Mouse (Mus musculus) spleen, adult 2 months (tissue): Measurements from ENCODE around the gene Srrm3. TPM values are rescaled to one million over a fixed set of nuclear protein-coding genes. Genes with fewer than 3 reads are reported as not detected.
A peak's percentile ranks its signal among the peaks of the same experiment; 100 is the strongest.

ENCODE experiments used
- DNase-seq, 2 experiments: peaks; one replicate each; pipeline versions ENCODE4 v3.0.0 to v3.0.0-alpha.2; 2012 to 2021; ENCODE audit warnings: low spot score in 2 of 2, low read depth in 1 of 2
- H3K27ac ChIP-seq: fragments of 200-500 bp; 2 replicates; pipeline ENCODE4 v1.5.1; 2012; ENCODE audit warnings: low read length, inconsistent platforms; ENCODE audit not compliant: insufficient read depth
- H3K27me3 ChIP-seq: fragments of 200-500 bp; 2 replicates; pipeline ENCODE4 v1.6.1; 2012; ENCODE audit warnings: mild to moderate bottlenecking, moderate library complexity, low read length, inconsistent platforms; ENCODE audit not compliant: control insufficient read depth, insufficient read depth
- H3K36me3 ChIP-seq: fragments of 200-500 bp; 2 replicates; pipeline ENCODE4 v1.6.1; 2012; ENCODE audit warnings: mild to moderate bottlenecking, low read length, inconsistent platforms; ENCODE audit not compliant: control insufficient read depth, insufficient read depth
- H3K4me1 ChIP-seq: fragments of 200-500 bp; 2 replicates; pipeline ENCODE4 v1.6.1; 2011; ENCODE audit warnings: inconsistent platforms; ENCODE audit not compliant: control insufficient read depth, insufficient read depth, insufficient read length
- H3K4me3 ChIP-seq: fragments of 200-500 bp; 2 replicates; pipeline ENCODE4 v1.5.1; 2011; ENCODE audit warnings: mild to moderate bottlenecking, inconsistent platforms; ENCODE audit not compliant: insufficient read depth, insufficient read length; ENCODE audit errors: extremely low read depth
- CTCF ChIP-seq: fragments of 200-500 bp; IDR thresholded peaks from 2 replicates; pipeline ENCODE4 v1.5.1; 2011; ENCODE audit warnings: mild to moderate bottlenecking, inconsistent platforms; ENCODE audit not compliant: insufficient read depth, insufficient read length, insufficient replicate concordance; ENCODE audit errors: extremely low read depth
- POLR2A ChIP-seq: fragments of 200-500 bp; IDR thresholded peaks from 2 replicates; pipeline ENCODE4 v1.6.1; 2011; ENCODE audit warnings: low read depth, low read length, inconsistent platforms
- WGBS: fragments of 180-500 bp; shearing (Covaris S2); methylation state at CpG from one replicate; pipeline ENCODE4 v1.1.7; 2018; 5-methylcytosine and 5-hydroxymethylcytosine counted together
- polyA plus RNA-seq: library from polyadenylated mRNA; depleted of rRNA; stranded (reverse); fragments of >200 nt; gene quantifications from 2 replicates; pipeline ENCODE4 v1.2.3, GENCODE M21; 2012

Gene Srrm3
- polyA plus RNA-seq, 1 experiment, result 0.06 TPM

DNA sequence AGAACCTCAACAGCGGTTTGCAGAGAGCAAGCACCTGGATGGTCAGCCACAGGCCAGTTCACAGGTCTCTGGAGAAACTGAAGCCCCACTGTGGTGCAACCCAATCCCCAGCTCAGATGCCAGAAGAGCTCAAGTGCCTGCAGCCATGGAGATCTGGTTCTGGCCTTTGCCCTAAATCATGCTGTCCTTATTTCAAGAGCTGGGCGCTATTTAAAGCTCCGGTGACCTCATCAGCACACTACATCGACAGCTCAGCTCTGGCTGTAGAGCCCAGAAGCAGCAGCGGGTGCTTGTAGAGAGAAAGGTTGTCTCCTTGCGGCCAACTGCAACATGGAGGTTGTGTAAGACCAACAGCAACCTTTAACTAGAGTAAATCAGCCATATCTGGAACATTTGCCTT lies 107.5 kb downstream of the Srrm3 start:
- no peak for TF ChIP-seq CTCF
- TF ChIP-seq POLR2A, result no peak
- WGBS, result 78% methylated on average over 6 of the region's 6 CpGs
- no peaks in the 10 kb centered on the region for H3K27me3 ChIP-seq
- H3K4me3 ChIP-seq, result no peak overlapping the region
- peaks cover 4% of the 10 kb centered on the region; the same call in 1 of the 2 replicates for H3K4me1 ChIP-seq
- H3K36me3 ChIP-seq, result peaks cover 18% of the 10 kb centered on the region
- no peak for DNase-seq
- peak overlapping the region; percentile 3; the same call in 1 of the 2 replicates for H3K27ac ChIP-seq

DNA sequence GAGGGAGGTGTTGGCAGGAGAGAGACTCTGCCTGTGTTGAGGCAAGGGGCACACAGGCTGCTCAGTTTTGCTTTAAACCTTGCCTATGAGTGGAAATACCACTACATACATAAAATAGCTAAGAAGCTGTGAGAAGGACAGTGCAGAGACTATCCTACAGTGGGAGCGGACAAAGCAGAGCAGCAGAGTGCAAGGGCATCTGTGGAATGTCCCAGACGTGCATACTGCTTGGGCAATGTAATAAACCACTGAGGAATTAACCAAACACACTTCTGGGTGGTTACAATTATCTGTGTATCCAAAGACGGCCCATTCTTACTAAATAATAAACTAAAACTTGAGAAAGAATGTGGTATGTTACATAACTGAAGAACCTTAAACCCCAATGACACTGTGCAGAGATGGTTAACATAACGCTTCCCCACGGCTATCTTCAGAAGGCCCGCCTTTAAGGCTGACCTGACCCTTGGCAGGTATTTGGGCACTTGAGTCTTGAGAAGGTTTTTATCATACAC lies 109.4 kb downstream of the Srrm3 start:
- WGBS, result 89% methylated on average over 6 of the region's 6 CpGs

DNA sequence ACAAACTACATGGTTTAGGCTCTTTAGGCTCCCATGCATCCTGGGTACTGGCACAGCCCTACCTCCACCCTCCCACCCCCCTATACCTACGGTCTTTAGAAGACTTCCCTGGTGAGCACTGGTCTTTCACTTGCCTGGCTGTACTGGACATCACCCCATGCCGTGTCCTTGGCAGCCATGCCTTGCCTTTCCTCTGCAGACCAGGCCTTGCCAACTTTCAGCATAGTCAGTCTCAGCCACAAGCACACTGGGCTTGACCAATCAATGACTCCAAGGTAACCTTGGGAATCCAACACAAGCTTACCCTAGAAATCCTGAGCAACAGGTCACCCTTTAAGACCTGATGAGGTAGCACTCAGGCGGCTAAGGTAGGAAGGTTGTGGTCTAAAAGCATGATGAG lies 109.9 kb downstream of the Srrm3 start:
- TF ChIP-seq POLR2A (no peak), CTCF (no peak)
- 0 out of 2 replicates have a peak, but pooled peaks cover 2% of the 10 kb centered on the region for H3K36me3 ChIP-seq
- H3K4me3 ChIP-seq, result no peak overlapping the region
- no peak overlapping the region for H3K27ac ChIP-seq
- no peaks in the 10 kb centered on the region for H3K27me3 ChIP-seq
- DNase-seq, result no peak
- peaks cover 4% of the 10 kb centered on the region; the same call in 1 of the 2 replicates for H3K4me1 ChIP-seq
- WGBS, result 87% methylated on average over 3 of the region's 3 CpGs

More for the DNA sequence above, 109.4 kb downstream of the Srrm3 start:
- H3K36me3 ChIP-seq, result peaks cover 2% of the 10 kb centered on the region
- H3K27ac ChIP-seq, result no peak overlapping the region
- no peak overlapping the region for H3K4me3 ChIP-seq
- H3K4me1 ChIP-seq, result peaks cover 4% of the 10 kb centered on the region; the same call in 1 of the 2 replicates
- no peak for TF ChIP-seq POLR2A
- no peak for TF ChIP-seq CTCF
- H3K27me3 ChIP-seq, result no peaks in the 10 kb centered on the region
- no peak for DNase-seq

DNA sequence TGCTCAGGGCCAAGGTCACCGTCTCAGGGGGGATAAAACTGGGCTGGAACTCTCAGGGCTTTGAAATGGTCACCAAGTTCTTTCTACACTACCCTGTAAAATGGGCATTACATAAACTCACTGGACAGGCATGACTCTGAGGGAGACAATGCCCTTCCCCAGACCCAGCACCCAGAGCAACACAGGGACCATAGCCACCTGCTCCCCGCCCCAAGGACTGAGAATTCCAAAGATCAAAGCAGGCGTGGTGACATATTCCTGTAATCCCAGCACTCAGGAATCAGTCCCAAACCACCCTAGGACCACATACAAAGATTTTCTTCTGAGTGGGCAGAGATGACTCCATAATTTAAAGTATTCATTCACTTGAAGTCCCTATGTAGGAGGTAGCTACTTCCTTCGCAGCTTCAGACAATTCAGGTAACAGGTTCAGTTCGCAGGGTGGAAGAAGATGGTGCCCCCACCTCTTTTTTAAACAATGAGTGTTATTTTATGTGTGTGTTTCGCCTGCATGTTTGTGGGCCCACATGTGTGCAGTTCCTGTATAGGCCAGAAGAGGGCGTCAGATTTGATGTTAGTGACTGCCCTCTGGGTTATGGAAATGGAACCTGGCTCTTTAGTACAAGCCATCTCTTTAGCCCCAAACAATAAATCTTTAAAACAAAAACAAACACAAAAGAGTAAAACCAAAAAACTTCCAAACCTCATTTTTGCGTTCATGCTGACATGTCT lies 110.8 kb downstream of the Srrm3 start:
- no peak for TF ChIP-seq POLR2A
- DNase-seq, result no peak
- Histone ChIP-seq H3K27me3 (no peaks in the 10 kb centered on the region), H3K36me3 (peaks cover 2% of the 10 kb centered on the region; the same call in 1 of the 2 replicates), H3K4me1 (peaks cover 4% of the 10 kb centered on the region; the same call in 1 of the 2 replicates), H3K4me3 (no peak overlapping the region), H3K27ac (no peak overlapping the region)
- 93% methylated on average over 8 of the region's 8 CpGs for WGBS

DNA sequence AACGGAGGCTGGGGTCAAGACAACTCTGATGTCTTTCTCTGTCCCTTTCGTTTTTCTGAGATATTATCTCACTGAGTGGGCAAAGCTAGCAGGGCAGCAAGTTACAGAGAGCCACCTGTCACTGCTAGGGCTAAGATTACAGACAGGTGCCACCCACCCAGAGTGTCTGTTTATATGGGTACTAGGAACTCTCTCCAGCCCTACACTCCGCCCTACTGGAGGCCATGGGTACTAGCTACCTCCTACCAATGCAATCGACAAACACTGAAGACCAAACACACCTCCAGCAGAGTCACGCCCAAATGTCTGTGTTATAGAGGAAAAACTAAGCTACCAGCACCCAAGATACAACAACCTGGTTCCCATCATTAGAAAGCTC lies 111.4 kb downstream of the Srrm3 start:
- no peak for TF ChIP-seq CTCF
- peaks cover 2% of the 10 kb centered on the region; the same call in 1 of the 2 replicates for H3K36me3 ChIP-seq
- H3K27me3 ChIP-seq, result no peaks in the 10 kb centered on the region
- no peak overlapping the region for H3K4me3 ChIP-seq
- DNase-seq, result no peak
- peaks cover 4% of the 10 kb centered on the region; the same call in 1 of the 2 replicates for H3K4me1 ChIP-seq
- WGBS, result 93% methylated on average over 5 of the region's 5 CpGs
- no peak overlapping the region for H3K27ac ChIP-seq

DNA sequence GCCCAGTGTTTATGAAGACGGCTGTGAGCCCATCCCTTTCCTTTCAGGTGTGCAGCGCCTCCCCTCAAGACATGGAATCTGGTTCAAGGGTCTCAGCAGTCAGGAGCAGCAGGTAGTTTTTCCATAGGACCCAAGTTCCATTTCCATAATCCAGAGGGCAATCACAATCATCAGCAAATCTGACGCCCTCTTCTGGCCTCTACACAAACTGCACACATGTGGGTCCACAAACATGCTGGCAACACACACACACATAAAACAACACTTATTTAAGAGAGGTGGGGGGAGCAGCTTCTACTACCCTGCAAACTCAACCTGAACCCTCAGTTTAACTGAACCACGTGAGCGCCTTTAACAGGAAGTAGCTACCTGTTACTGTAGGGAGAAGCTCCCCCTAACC lies 111.9 kb downstream of the Srrm3 start:
- Histone ChIP-seq H3K4me3 (no peak overlapping the region), H3K27ac (no peak overlapping the region), H3K36me3 (peaks cover 2% of the 10 kb centered on the region; the same call in 1 of the 2 replicates), H3K4me1 (peaks cover 4% of the 10 kb centered on the region; the same call in 1 of the 2 replicates), H3K27me3 (no peaks in the 10 kb centered on the region)
- no peak for DNase-seq
- WGBS, result 95% methylated on average over 5 of the region's 5 CpGs
- TF ChIP-seq CTCF (no peak), POLR2A (no peak)

DNA sequence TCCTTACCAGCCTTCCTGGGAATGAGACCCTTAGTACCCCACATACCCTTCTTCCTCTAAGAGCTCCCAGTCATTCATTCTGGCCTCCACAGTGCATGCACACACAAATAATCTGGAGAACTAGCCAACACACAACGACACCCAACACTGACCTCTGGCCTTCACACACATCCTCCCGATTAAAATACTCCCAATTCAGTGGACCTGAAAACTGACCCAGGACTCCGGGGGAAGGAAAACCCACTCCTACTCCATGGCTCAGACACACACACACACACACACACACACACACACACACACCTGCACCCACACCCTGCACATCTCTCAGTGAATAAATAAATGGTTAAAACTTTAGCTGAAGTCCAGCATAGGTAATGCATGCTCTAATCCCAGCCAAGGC lies 113.2 kb downstream of the Srrm3 start:
- no peak for TF ChIP-seq CTCF
- no peak for TF ChIP-seq POLR2A
- Histone ChIP-seq H3K4me1 (no peaks in the 10 kb centered on the region; the same call in 1 of the 2 replicates), H3K36me3 (peaks cover 2% of the 10 kb centered on the region; the same call in 1 of the 2 replicates), H3K27me3 (no peaks in the 10 kb centered on the region), H3K27ac (no peak overlapping the region), H3K4me3 (no peak overlapping the region)
- no peak for DNase-seq
- 91% methylated on average over 3 of the region's 3 CpGs for WGBS
